Mouse (Mus musculus): ENCODE results near the gene Jchain.
"Not testable (repeated sequence)": the region's sequence is repeated elsewhere in the genome, so short reads cannot be mapped to it uniquely, and the experiment has no call there.

Gene Jchain

DNA sequence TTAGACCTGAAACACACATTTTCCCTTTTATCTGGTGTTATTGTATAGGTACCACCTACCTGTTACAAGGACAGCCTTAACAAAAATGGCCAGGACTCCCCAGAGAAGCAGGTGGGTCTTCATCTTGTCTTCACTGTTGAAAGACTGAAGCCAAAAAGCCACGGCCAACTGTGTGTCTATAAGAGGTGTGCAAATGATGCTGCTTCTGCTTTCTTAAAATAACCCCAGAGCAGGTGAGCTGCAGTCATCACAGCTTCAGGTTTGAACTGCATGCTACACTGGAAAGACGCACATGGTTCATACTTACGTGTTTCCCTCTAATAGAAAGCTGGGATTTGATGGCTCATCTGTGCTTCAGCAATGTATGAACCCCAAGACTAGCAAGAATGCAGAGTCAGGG is at the start of gene Jchain:
Jchain (minus strand) TSS at position 235 of the 400 bp plus-strand sequence.
- no peak for DNase-seq (ENCODE audit: low spot score in 2 of 2)

DNA sequence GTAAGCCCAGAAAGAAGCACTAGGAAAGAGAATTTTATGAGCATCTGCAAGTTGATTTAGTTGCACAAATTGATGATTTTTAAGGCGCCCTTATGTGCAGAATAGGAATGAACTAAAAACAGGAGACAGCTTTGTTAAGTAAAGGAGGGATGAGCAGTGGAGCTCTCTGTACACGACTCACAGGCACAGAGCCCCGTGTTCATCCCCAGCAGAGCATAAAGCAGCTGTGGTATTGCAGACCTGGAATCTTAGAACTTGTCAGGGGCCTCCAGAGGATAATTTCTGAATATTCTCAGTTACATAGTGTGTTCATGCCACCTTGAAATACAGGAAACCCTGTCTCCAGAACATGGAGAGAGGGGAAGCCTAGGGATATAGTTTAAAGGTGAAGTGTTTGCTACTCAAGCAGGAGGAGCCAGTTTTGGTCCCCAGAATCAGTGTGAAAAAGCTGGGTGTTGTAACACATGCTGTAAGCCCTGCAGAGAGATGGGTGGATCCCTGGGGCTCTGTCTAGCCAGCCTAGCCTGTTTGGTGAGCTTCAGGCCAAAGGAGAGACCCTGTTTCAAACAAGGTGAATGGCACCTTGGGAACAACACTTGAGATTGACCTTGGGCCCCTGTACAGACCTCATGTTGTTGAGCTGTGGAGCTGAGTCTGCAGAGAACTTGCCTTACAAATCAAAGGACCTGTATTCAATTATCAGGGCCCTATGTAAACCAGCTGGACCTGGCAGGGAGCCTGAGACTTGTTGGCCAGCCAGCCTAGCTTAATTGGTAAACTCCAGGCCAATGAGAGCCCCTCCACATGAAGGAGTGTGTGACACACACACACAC is 48.0 kb upstream of the Jchain start:
- no peak for DNase-seq (ENCODE audit: low spot score in 2 of 2)

DNA sequence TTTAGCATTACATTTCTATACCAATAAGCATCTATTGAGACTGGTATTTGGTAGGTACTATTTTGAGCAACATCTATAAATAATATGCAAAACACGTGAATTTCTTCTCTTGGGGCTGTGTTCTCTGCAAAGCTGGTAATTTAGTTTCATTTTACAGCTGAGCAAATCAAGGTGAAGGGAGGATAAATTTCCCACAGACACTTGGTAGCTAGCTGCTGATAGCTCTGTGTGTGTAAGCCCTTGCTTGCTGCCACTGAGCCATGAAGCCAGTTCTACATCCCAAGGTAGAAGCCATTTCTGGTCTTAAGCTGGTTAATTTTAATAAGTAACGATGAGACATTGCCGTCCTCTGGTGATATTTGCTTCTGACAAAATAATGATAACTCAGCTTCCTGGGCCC is 47.1 kb upstream of the Jchain start:
- no peak for DNase-seq (ENCODE audit: low spot score in 2 of 2)

DNA sequence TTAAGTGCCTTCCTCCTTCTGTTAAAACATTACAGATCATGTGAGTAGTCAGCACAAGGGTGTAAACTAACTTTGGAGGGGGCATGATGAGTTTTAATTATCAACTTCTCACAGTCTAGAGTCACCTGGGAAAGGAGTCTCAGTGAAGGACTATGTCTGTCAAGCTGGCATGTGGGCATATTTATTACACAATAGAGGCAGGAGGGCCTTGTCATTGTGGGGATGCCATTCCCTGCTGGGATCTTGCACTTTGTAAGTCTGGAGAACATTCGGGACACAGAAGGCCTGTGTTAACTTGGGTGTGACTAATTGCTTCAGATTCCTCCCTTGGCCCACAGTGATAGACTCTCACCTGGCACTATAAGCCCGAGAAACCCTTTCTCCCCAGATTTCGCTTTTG is 41.9 kb upstream of the Jchain start:
- no peak for DNase-seq (ENCODE audit: low spot score in 2 of 2)

DNA sequence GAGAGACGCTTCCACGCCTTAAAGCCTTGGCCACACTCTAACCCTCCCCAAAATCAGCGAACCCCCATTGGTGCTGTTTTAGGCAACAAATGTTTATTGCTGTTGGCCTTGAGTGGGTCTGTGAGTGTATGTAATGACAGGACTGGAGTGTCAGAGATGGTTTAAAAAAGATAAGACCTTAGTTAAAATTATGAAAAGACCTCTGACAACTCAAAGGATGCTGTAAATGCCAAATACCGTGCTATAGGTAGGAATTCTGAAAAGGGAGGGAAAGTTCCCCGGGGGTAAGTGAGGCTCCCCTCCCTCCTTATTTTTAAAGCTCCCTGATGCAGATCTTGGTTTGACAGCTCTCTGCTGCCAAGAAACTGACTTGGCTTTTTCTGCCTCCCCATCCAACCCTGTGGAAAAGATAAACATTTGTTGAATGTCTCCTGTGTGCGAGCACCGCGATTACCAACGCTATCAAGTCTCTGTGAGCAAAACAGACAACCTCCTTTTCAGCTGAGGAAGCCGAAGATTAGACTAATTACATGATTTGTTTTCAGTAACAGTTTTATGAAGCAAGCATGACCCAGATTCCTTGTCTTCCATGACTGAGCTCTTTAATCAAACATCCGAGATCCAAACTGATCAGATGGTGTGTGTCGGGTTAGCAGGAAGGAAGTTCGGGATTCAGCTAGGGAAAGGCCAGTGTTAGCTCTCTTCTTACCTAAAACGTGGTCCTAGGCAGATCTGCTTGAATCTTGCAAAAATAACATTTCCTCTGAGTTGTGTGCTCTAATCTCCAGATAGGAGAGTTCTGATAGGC is 38.5 kb upstream of the Jchain start:
- DNase-seq (ENCODE audit: low spot score in 2 of 2) = no peak

DNA sequence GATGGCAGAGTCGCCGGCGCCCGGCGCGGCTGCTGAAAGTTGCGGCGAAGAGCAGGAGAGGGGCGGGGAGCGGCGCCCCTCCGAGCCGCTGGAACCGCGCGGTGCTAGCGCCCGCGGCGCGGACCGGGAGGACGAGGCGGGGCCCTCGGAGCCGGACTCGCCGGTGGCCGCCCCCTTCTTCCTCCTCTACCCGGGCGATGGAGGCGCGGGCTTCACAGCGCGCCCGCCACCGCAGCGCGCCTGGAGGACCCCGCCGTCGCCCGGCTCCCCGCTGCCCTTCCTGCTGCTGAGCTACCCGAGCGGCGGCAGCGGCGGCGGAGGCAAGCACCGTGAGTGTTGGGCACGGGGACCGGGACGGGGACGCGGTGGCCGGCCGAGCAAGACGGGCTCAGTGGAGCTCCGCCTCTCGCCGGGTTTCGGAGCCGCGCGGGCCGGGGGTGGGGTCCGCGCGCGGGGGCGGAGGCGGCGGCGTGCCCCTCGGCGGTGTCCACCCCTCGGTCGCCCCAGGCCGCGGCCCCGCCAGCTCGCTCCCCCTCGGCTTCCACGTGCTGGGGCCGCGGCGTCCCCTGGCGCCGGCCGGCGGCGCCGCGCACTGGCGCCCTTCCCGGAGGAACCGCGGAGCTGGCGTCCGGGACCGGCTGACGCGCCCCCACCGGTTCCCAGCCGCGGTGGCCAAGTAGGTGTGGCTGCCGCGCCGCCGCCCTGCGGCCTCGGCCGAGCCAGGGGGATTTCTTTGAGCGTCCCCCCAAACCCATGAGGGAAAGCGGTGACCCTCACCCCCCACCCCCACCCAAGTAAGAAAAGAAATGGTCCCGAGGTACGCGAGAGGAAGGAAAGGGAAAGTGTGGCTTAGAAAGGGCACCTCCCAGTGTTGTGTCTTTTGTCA is 37.7 kb upstream of the Jchain start:
- peak in 1 of 2 experiments; percentile 29 for DNase-seq (ENCODE audit: low spot score in 2 of 2)

DNA sequence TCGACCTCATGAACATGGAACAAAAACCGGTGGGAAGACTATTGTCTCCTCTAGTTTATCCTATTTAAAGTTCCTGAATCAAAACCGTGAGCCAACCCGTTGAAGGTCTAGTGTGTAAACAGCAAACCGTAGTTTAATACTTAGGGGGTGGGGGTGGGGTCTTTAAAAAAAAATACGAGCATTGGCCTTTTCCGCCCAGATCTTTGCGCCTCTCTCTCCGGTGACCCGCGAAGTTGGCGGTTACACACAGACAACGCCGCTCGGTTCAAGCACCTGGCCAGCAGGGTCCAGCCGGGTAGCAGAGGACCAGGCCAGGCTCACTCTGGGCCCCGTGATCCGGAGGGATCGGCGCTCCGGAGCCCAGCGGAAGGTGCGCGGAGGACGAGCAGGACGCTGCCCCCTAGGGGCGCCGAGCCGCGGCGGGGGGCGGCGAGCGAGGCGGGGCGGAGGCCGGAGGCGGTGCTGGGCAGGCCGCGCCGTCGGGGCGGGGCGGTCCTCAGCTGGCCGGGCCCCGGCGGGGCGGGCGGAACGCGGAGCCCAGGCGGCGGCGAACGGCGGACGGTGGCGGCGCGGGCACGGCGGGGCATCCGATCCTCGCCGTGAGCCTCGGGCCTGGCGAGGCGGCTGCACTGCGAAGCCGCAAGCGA is 36.9 kb upstream of the Jchain start, which contains the start of gene Rufy3:
Rufy3 (plus strand) TSS at position 540 of the 647 bp plus-strand sequence.
- peak in 1 of 2 experiments; percentile 65 for DNase-seq (ENCODE audit: low spot score in 2 of 2)

DNA sequence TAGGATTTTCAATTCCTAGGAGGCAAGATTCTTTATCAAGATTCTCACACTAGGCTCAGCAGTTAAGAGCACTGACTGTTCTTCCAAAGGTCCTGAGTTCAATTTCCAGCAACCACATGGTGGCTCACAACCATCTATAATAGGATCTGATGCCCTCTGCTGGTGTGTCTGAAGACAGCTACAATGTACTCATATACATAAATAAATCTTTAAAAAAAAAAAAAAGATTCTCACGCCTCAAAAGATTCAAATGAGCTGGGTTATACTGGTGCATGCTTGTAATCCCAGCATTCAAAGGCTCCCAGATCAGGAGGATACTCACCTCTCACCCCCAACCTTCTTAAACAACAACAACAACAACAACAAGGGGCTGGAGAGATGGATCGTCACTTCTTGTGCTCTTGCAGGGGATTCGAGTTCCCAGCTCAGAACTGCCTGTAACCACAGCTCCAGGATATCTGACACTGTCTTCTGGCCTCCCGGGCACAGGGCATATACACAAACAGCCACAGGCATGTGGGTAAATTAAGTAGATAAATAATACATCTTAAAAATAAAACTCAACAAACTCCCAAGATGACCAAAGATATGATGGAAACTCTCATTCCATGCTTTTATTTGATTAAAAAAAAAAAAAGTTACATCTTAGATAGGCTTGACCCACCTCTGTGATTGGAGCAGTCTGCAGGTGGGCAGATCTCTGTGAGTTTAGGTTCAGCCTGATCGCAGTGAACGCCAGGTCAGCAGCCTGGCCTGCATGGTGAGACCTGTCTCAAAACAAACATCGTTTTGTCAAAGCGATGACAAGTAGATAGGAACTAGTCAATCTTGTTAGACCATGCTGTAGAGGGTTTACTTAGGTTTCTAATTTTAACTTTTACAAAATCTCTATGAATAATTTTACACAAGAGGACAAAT is 35.4 kb upstream of the Jchain start:
- no peak for DNase-seq (ENCODE audit: low spot score in 2 of 2)

DNA sequence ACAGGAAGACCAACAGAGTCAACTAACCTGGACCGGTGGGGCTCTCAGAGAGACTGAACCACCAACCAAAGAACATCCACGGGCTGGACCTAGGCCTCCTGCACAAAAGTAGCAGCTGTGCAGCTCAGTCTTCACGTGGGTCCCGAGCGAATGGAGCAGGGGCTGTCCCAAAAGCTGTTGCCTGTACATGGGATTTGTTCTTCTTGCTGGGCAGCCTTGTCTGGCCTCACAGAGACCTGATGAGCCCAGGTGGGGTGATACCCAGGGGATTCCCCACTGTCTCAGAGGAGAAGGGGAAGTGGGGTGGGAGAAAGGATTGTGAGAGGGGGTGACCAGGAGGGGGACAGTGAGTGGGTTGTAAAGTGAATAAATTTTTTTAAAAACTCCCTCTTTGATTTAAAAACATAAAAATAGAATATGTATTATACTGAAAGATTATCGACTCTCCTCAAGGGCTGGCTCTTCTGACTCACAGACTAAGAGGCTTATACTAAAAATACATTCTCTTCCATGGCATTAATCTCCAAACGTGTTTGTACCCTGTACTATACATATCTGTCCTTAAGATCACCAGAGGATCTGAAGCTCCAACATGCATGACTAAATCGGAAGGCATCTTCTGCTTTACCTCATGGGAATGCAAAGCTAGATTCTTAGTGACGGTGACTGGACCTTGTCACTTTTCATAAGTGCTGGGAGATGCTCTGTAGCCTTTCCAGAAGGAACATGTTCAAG is 33.6 kb upstream of the Jchain start:
- no peak for DNase-seq (ENCODE audit: low spot score in 2 of 2)

DNA sequence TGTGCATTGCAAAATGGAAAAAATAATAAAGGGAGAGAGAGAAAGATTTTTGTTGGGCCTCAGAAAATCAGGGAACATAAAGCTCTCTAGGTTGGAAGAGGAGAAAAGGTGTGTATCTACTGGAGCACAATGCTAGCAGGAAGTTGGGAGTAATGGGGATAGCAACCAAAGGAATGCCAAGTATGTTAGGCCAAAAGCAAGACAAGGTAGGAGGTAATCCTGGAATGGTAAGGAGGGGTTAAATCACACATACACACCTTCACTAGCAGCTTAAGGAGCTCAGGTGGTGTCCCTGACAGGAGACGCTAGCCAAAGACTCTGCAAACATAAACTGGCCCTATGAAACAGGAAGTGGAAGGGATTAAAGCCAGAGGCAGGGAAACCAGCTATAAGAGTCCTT is 31.3 kb upstream of the Jchain start:
- DNase-seq (ENCODE audit: low spot score in 2 of 2) = no peak

DNA sequence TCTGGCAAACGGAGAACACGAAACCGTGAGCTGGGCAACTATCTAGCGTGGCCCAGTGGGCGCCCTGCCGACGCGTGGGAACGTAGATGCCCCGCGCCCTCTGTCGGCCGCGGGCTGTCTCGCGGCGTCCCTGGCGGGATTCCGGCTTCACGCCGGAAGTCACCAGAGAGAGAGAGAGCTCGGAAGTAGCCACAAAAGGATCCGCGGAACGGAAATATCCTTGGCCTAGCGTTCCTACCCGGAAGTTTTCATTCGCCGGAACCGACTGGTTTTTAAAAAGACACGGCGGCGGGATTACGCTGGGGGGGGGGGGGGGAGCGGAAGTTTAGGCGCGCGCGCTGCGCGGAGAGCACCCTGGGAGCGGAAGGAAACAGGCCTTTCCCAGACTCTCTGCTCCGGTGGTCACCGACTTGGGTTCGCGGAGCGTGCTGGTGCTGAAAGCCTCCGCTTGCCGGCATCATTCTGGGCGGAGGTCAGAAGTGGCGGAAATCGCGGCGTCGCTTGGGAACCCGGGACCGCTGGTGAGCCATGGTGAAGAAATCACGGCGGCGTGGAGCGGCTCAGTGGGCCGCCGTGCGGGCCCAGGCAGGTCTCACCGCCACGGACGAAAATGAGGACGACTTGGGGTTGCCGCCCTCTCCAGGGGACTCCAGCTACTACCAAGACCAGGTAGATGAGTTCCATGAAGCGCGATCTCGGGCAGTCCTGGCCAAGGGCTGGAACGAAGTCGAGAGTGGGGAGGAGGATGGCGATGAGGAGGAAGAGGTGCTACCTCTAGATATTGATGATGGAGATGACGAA is 26.6 kb upstream of the Jchain start, which contains the start of gene Utp3:
Utp3 (plus strand) TSS at position 377 of the 801 bp plus-strand sequence.
- DNase-seq (ENCODE audit: low spot score in 2 of 2) = peak; percentile 78 to 97

DNA sequence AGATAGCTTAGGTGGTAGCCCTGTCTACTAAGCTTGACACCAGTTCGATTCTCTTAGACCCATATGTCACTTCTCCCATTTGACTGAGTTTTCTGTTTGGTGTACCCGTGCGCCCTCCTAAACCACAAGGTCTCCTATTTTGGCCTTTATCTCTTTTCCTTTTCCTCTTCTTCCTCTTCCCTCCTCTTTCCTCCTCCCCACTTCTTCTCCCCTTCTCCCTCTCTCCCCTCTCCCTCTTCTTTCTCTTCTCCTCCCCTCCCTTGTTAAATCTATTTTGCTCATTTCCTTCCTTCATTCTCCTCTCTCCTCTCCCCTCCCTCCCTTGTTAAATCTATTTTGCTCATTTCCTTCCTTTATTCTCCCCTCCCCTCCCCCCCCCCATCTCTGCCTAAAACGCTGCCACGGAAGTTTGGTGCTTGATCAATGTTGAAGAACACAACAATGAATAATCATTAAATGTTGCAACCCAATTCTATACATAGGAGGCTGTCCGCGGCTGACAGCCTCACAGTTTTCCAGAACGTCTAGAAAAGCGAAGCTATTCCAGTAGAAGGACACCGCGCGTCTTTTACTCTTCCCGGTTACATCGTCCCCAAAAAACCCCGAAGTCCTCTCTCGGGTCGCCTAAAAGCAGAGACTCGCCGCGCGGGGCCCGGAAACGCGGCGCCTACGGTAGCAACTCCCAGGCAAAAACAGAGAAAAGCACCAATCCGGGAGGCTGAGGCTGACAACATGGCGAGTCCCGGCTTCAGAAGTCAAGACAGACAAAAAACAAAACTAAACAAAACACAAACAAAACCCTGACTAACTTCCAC is 25.8 kb upstream of the Jchain start:
- DNase-seq (ENCODE audit: low spot score in 2 of 2) = no peak

DNA sequence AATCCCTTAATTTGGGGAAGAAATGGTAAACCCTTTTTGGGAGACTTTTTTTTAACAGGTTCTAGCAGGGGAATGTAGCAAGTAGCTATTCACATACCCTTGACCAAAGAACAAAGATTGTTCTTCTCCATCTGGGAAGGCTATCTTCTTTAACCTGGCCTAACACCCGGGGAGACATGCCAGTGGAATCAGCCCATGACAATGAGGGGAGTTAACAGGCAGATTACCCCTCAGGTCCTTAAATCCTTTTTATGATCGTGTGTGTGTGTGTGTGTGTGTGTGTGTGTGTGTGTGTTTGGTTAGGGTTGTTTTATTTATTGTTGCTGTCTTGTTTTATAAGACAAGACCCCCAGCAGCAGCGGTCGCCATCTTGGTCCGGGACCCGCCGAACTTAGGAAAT is 17.8 kb upstream of the Jchain start:
- no peak for DNase-seq (ENCODE audit: low spot score in 2 of 2)

DNA sequence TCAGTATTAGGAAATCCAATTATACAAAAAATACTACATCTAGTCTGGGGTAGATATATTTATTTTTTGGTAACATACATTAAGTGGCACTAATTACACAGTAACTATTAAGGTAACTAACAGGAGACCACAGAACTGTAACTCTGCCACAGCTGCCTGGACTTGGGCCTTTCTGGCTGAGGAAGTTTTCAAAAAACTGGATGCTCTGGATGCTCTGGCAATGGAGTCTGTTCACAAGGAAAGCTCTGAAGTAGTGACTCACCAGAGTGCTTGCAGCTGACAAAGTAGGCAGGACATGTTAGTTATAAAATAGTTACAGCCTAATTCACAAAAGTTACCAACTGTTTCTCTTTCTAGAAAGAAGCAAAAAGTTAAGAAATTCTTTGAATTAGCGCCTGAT is 16.7 kb upstream of the Jchain start:
- not testable (repeated sequence) for DNase-seq (ENCODE audit: low spot score in 2 of 2)

DNA sequence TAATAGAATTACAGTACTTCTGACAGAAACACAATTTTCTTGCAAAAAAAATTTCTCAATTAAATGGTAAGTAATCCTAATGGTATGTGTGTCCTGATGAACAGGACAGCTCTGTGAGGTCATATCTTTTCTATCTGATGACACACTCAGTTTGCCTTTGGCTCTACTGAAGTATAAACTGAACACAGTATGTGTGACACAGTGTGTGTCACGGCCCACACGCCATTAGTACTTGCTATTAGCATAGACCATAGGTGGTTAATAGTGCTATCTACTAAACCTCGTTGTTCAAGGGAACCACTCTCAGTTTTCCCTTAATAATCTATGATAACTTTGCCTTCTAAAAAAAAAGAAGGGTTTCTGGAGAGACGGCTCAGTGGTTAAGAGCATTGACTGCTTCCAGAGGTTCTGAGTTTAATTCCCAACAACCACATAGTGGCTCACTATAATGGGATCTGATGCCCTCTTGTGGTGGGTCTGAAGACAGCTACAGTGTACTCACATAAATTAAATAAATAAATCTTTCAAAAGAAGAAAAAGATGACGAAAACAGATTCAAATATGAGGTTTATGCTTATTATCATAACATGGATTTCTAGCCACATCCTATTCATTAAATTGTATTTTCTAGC is 15.1 kb upstream of the Jchain start:
- peak in 1 of 2 experiments; percentile 52 for DNase-seq (ENCODE audit: low spot score in 2 of 2)

DNA sequence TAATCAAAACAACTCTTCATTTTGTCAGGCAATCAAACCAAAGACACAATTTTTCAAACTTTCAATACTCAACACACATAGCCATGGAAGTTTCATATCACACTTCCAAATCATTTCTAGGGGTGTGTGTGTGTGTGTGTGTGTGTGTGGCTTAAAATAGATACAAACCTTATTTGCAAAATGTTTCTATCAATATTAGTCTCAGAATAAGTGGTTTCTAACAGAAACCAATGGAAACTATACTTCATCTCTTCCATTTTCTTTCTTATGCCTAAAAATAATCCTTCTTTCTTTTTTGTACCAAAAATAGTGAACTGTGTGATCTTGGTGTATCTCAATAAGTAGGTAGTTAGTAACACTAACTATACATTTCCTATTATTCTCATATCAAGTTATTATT is 13.2 kb upstream of the Jchain start:
- no peak for DNase-seq (ENCODE audit: low spot score in 2 of 2)

DNA sequence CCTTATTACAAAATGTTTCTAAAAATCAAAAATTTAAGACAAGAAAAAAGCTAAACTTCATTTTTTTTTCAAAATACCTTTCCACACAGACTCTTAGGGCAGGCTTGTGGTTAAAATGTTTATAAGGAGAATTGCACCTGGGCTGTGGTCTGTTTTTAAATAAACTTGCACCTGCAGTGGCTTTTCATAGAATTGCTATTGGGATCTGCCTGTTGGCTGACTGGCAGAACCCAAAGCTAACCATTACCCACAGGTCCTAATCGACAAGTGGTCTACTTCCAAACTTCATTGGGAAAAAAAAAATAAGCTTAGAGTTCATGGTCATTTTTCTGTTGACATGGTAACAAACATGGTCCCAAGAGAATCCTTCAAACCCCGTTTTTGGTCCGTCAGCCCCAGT is 7.0 kb upstream of the Jchain start:
- DNase-seq (ENCODE audit: low spot score in 2 of 2) = no peak

Data from left cerebral cortex, adult 9 months (tissue).